Mouse (Mus musculus): ENCODE results near the gene Kcnip4. TPM values are rescaled to one million over a fixed set of nuclear protein-coding genes. Genes with fewer than 3 reads are reported as not detected.

Gene Kcnip4
- polyA plus RNA-seq, 1 experiment = not detected

DNA sequence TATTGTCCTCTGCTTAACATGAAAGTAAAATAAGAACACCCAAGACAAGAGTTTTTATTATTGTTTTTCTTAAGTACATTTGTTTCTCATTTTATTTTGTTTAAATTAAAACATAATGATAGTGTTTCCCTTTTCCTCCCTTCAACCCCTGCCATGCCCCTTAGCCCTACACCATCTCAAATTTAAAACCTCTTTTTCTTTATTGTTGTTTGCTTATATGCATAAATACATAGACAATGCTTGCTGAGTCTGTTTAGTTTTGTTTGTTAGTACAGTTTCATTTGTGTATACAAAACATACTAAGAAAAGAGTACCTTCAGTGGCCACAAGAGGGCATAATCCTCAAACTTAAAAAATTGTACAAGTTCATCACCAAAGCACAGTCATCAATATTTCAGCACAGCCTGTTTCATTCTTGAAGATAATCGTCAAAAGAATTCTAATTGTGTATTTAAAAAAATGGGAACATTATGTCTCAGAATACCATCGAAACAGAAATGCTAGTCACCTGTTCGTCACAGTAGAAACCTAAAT, 154.1 kb downstream of the Kcnip4 start:
- no peak for DNase-seq
- no peaks in the 10 kb centered on the region for H3K27me3 ChIP-seq (ENCODE audit: control insufficient read depth, insufficient read depth, low read length)
- TF ChIP-seq CTCF (IDR thresholded peaks at IDR 0.05; ENCODE audit: borderline replicate concordance, control insufficient read depth, extremely low read depth, insufficient read depth, low read length, poor library complexity) (no peak), POLR2A (IDR thresholded peaks at IDR 0.05; ENCODE audit: control insufficient read depth, extremely low read depth, insufficient read depth, low read length, poor library complexity) (no peak)
- no peaks in the 10 kb centered on the region for H3K36me3 ChIP-seq (ENCODE audit: control insufficient read depth, insufficient read depth, low read length)
- H3K27ac ChIP-seq (ENCODE audit: control insufficient read depth, insufficient read depth, low read length) = no peak overlapping the region
- H3K4me3 ChIP-seq (ENCODE audit: control insufficient read depth, insufficient read depth, low read length) = no peak overlapping the region
- no peaks in the 10 kb centered on the region for H3K4me1 ChIP-seq (replicated peaks; ENCODE audit: control insufficient read depth, insufficient read depth, low read length)
- 53% methylated on average over 3 of the region's 3 CpGs for WGBS

- Histone ChIP-seq H3K36me3 (ENCODE audit: control insufficient read depth, insufficient read depth, low read length) (no peaks in the 10 kb centered on the region), H3K4me3 (ENCODE audit: control insufficient read depth, insufficient read depth, low read length) (no peak overlapping the region), H3K27me3 (ENCODE audit: control insufficient read depth, insufficient read depth, low read length) (no peaks in the 10 kb centered on the region), H3K27ac (ENCODE audit: control insufficient read depth, insufficient read depth, low read length) (no peak overlapping the region), H3K4me1 (replicated peaks; ENCODE audit: control insufficient read depth, insufficient read depth, low read length) (no peaks in the 10 kb centered on the region)
- WGBS = 48% methylated on average over 13 of the region's 13 CpGs
- TF ChIP-seq POLR2A (IDR thresholded peaks at IDR 0.05; ENCODE audit: control insufficient read depth, extremely low read depth, insufficient read depth, low read length, poor library complexity) (no peak), CTCF (IDR thresholded peaks at IDR 0.05; ENCODE audit: borderline replicate concordance, control insufficient read depth, extremely low read depth, insufficient read depth, low read length, poor library complexity) (no peak)
- DNase-seq = no peak
Measured at GRCm38 (mm10) chr5:49368636-49369423, 155.9 kb downstream of the Kcnip4 start.

GRCm38 (mm10) chr5:49356381-49356780, 168.3 kb downstream of the Kcnip4 start:
- no peaks in the 10 kb centered on the region for H3K36me3 ChIP-seq (ENCODE audit: control insufficient read depth, insufficient read depth, low read length)
- H3K27me3 ChIP-seq (ENCODE audit: control insufficient read depth, insufficient read depth, low read length) = no peaks in the 10 kb centered on the region
- DNase-seq = no peak
- TF ChIP-seq CTCF (IDR thresholded peaks at IDR 0.05; ENCODE audit: borderline replicate concordance, control insufficient read depth, extremely low read depth, insufficient read depth, low read length, poor library complexity) = no peak
- TF ChIP-seq POLR2A (IDR thresholded peaks at IDR 0.05; ENCODE audit: control insufficient read depth, extremely low read depth, insufficient read depth, low read length, poor library complexity) = no peak
- 81% methylated on average over 3 of the region's 3 CpGs for WGBS
- H3K27ac ChIP-seq (ENCODE audit: control insufficient read depth, insufficient read depth, low read length) = no peak overlapping the region
- H3K4me3 ChIP-seq (ENCODE audit: control insufficient read depth, insufficient read depth, low read length) = no peak overlapping the region
- no peaks in the 10 kb centered on the region for H3K4me1 ChIP-seq (replicated peaks; ENCODE audit: control insufficient read depth, insufficient read depth, low read length)

GRCm38 (mm10) chr5:49352061-49352460, 172.6 kb downstream of the Kcnip4 start:
- H3K4me1 ChIP-seq (replicated peaks; ENCODE audit: control insufficient read depth, insufficient read depth, low read length) = no peaks in the 10 kb centered on the region
- no peak for TF ChIP-seq POLR2A (IDR thresholded peaks at IDR 0.05; ENCODE audit: control insufficient read depth, extremely low read depth, insufficient read depth, low read length, poor library complexity)
- TF ChIP-seq CTCF (IDR thresholded peaks at IDR 0.05; ENCODE audit: borderline replicate concordance, control insufficient read depth, extremely low read depth, insufficient read depth, low read length, poor library complexity) = no peak
- no peak overlapping the region for H3K4me3 ChIP-seq (ENCODE audit: control insufficient read depth, insufficient read depth, low read length)
- DNase-seq = no peak
- H3K36me3 ChIP-seq (ENCODE audit: control insufficient read depth, insufficient read depth, low read length) = no peaks in the 10 kb centered on the region
- WGBS = 82% methylated on average over 5 of the region's 5 CpGs
- H3K27me3 ChIP-seq (ENCODE audit: control insufficient read depth, insufficient read depth, low read length) = no peaks in the 10 kb centered on the region
- no peak overlapping the region for H3K27ac ChIP-seq (ENCODE audit: control insufficient read depth, insufficient read depth, low read length)

GRCm38 (mm10) chr5:49350126-49350909, 174.4 kb downstream of the Kcnip4 start:
- Histone ChIP-seq H3K27me3 (ENCODE audit: control insufficient read depth, insufficient read depth, low read length) (no peaks in the 10 kb centered on the region), H3K4me3 (ENCODE audit: control insufficient read depth, insufficient read depth, low read length) (no peak overlapping the region), H3K4me1 (replicated peaks; ENCODE audit: control insufficient read depth, insufficient read depth, low read length) (no peaks in the 10 kb centered on the region), H3K36me3 (ENCODE audit: control insufficient read depth, insufficient read depth, low read length) (no peaks in the 10 kb centered on the region), H3K27ac (ENCODE audit: control insufficient read depth, insufficient read depth, low read length) (no peak overlapping the region)
- no peak for DNase-seq
- TF ChIP-seq POLR2A (IDR thresholded peaks at IDR 0.05; ENCODE audit: control insufficient read depth, extremely low read depth, insufficient read depth, low read length, poor library complexity) (no peak), CTCF (IDR thresholded peaks at IDR 0.05; ENCODE audit: borderline replicate concordance, control insufficient read depth, extremely low read depth, insufficient read depth, low read length, poor library complexity) (no peak)
- WGBS = 41% methylated on average over 4 of the region's 4 CpGs

DNA sequence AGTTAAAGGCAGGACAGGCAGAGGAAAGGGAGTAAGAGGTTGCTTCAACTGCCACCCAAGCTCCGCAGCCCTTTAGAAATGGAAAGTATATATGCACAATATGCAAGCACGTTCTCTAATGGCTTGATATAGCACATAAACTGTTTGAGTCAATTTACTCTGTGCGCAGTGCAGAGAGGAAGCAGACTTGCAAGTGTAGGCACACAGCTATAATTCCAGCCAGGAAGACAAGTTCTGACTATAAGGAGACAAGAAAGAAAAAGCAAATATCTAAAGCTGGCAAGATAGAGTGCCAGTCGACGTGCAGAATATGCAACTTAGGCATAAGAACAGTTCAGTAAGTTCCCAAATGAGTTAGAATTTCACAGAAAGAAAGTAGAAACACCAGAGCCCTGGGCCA, 175.2 kb downstream of the Kcnip4 start:
- no peaks in the 10 kb centered on the region for H3K36me3 ChIP-seq (ENCODE audit: control insufficient read depth, insufficient read depth, low read length)
- no peaks in the 10 kb centered on the region for H3K4me1 ChIP-seq (replicated peaks; ENCODE audit: control insufficient read depth, insufficient read depth, low read length)
- H3K27me3 ChIP-seq (ENCODE audit: control insufficient read depth, insufficient read depth, low read length) = no peaks in the 10 kb centered on the region
- TF ChIP-seq CTCF (IDR thresholded peaks at IDR 0.05; ENCODE audit: borderline replicate concordance, control insufficient read depth, extremely low read depth, insufficient read depth, low read length, poor library complexity) = no peak
- no peak for TF ChIP-seq POLR2A (IDR thresholded peaks at IDR 0.05; ENCODE audit: control insufficient read depth, extremely low read depth, insufficient read depth, low read length, poor library complexity)
- 92% methylated on average over 5 of the region's 5 CpGs for WGBS
- H3K27ac ChIP-seq (ENCODE audit: control insufficient read depth, insufficient read depth, low read length) = no peak overlapping the region
- no peak for DNase-seq
- no peak overlapping the region for H3K4me3 ChIP-seq (ENCODE audit: control insufficient read depth, insufficient read depth, low read length)

Data from thymus, adult 2 months (tissue).